Mouse (Mus musculus): ENCODE results near the gene Bmpr1a. TPM values are rescaled to one million over a fixed set of nuclear protein-coding genes. Genes with fewer than 3 reads are reported as not detected.

Gene Bmpr1a
- 10 to 100 TPM; 49.1 to 65.5 TPM for total RNA-seq (2021)
- long read RNA-seq, experiment 1, full-length matches to known transcripts = 12 of 17 reads
- long read RNA-seq, experiment 1, partial matches to known transcripts = 1 of 17 reads
- long read RNA-seq, experiment 1, other reads (novel, unspliced or antisense) = 4 of 17 reads
- long read RNA-seq, experiment 2, full-length matches to known transcripts = 30 of 53 reads
- long read RNA-seq, experiment 2, partial matches to known transcripts = 3 of 53 reads
- long read RNA-seq, experiment 2, other reads (novel, unspliced or antisense) = 20 of 53 reads

DNA sequence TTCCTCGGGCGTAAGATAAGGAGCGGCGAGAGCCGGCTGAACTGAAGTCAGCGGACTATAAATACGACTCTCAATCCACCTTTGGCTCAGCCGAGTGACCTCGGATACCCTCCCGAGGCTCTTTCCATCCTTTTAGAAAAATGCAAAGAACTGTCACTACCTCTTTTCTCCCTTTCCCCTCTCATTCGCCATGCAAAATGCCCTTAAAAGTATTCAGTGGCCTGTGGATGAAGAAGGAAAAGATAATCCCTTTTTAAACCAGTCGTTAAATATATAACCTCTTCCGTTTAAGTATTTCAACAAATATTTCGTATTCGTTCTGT lies at the start of gene Bmpr1a:
Gene Bmpr1a (minus strand): TSS at position 17 of the 323 bp plus-strand sequence.
- no peak for DNase-seq (ENCODE audit: low spot score in 2 of 2)

DNA sequence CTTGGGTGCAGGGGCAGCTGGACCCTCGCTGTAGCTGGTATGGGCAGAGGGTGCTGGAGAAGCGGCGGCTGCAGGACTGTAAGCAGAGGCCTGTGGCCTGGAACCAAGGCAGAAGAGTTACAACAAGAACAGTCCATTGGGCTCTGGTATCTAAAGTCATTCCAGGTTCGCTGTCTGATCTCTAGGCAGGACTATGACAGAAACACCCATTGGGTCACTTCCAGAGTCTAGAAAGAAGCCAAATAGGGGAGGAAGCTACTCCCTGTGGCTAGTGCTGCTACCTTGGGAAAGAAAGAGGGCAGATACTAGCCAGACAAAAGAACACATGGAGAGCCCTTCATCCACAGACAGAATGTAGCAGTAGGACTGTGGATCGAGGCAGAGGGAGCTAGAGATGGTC lies 49.1 kb upstream of the Bmpr1a start:
- no peak for DNase-seq (ENCODE audit: low spot score in 2 of 2)

DNA sequence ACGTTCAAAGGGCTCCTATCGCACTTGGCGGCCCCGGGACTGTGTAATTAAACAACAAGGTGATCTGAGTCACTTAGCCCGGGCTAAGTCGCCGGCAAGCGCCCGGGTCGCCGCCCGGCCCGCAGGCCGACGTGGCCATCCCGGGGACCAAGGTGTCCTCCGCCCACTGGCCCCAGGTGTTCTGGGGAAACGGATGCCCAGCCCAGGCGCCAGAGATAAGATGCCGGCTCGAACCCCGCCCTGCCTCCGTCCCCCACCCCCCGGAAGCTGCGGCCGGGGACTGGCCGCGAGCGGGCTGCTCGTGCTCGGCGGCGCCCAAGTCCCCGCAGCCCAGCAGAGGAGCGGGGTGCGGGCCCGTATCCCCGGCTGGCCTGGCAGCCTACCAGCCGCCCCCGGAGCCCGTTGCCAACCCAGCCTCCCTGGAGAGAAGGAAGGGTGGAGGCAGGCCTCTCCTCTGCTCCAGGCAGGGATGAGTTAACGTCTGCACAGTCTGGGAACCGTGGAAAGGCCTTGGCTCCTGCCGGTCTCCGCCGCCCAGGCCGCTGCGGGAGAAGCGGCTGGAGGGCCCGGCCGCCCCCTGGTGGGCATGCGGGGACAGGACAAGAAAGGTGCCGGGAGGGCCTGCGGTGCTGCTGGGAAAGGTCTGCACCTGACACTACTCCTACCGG lies 46.0 kb upstream of the Bmpr1a start:
- DNase-seq (ENCODE audit: low spot score in 2 of 2) = peak; percentile 78 to 82

DNA sequence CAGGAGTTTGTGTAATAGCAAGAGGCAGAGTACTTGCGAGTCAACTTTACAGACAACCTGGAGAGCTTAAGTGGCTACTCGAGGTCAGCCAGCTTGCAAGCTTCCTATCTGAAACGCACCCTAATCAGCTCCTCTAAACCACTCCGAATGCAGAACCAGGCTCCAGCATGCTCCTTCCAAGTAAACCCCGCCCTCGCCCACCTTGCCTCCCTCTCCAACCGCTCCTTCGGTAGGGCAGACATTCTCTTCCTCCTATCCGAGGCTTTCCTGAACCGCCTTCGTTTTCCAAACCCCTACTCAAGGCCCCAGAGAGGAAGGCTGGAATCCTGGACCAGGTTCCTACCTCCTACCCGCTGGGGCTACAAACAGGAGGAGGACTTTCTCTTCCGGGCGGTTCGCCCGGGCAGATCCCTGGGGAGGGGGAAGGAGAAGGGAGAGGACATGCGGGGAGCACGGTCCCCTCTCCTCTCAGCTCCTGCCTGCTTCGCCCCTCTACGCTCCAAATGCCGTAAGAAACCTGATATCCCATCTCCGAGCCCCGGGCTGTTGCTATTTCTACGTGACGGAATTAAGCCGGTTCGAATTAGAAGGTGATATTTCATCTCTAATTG lies 45.4 kb upstream of the Bmpr1a start:
- peak; percentile 41 to 56 for DNase-seq (ENCODE audit: low spot score in 2 of 2)

DNA sequence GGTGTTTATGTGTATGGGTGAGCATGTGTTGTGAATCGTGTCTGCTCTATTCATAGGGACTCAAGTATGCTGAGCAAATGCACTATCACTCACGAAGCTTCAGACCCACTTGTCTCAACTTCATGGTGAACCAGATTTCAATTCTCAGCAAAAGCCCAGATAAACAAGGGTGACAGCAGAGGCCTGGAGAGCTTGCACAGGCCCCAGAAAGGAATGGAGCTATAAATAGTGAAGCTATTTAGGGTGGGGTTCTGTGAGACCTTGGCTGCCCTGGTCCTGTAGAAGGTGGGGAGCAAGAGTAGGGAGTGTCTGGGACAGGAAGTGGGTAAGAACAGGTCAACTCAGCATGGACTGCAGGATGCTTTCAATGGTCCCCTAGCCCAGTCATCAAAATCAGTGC lies 41.4 kb upstream of the Bmpr1a start:
- DNase-seq (ENCODE audit: low spot score in 2 of 2) = no peak

DNA sequence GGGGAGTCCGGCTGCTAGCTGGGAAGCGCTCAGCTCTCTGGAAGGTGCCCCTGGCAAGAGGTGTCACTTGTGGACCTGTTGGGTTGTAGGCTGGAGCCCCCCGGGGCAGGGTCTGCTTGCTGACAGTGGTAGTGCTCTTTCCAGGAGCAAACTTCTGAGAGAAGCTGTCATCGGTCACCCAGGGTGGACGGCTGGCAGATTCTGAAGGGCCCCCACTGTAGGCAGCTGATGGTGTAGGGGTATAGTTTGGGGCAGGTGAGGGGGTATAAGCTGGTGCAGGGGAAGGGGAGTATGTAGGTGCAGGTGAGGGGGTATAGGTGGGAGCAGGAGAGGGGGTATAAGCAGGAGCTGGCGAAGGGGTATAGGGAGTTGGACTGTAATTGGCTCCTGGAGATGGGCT lies 40.9 kb upstream of the Bmpr1a start:
- no peak for DNase-seq (ENCODE audit: low spot score in 2 of 2)

DNA sequence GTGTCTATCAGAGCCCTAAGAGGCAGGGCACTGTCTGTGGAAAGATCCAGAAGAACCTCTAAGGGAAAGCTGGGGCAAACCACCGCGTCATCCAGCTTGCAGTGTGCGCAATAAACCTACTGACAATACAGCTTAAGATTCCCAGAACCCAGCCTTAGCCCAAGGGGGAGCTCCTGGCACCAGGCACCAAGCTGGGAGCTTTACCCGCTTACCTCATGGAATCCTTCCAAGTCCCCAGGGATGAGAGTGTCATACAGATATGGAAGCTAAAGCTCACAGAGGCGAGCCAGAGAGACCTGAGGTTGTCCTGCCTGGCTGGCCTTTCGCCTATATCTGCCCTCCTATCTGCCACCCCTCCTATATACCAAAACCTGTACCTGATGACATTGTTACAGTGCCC lies 40.5 kb upstream of the Bmpr1a start:
- DNase-seq (ENCODE audit: low spot score in 2 of 2) = no peak

DNA sequence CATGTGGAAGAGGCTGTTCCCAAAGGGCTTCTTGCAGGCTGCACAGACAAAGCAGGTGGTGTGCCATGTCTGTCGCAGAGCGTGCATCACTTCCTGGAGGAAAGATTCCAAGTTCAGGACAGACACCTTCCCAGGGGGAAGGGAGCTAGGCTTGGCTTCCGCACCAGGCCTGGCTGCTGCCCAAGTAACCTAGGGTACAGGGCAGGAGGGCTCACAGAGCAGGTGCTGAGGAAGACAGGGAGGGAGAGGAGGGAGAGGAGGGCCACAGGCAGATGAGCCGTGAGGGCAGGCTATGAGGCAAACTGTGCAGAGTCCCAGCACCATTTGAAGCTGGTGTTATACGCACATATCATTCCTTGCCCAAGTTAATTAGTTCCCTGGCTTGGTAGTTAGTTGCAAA lies 38.8 kb upstream of the Bmpr1a start:
- DNase-seq (ENCODE audit: low spot score in 2 of 2) = no peak

DNA sequence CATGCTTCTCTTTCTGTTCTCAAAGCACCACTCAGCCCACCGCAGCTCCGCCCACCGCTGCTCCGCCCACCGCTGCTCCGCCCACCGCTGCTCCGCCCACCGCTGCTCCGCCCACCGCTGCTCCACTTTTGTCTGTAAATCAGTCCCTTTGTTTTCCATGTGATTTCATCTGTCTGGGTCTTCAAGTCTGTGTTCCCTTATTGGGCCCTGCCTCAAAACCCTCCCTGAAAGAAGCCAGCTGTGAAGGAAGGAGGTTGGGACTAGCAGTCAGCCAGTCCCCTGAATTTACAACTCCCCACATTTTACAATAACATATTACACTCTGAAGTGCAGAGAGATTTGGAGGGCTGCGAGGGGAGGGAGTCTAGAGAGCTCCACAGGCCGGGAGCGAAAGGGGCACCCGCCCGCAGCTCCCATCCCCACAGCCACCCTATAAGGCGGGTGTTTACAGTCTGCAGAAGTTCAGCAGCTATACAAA lies 37.6 kb upstream of the Bmpr1a start:
- no peak for DNase-seq (ENCODE audit: low spot score in 2 of 2)

DNA sequence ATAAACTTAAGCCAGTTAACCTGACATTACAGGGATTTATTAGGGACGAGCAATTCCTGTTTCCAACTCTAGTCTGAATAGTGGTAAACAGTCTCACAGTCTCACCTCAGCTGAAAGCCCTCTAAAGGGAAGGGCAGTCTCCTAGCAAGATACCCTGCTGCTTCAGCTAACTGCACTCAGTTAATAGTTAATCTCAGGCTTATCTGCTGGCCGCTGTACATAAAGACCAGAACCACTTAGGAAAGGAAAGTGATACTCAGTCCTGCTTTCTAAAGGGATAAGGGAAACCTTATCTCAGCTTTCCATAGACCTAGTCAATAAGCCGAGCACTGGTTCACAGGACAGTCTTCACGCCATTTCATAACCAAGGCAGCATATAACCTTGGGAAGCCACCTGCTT lies 32.7 kb upstream of the Bmpr1a start:
- DNase-seq (ENCODE audit: low spot score in 2 of 2) = no peak

DNA sequence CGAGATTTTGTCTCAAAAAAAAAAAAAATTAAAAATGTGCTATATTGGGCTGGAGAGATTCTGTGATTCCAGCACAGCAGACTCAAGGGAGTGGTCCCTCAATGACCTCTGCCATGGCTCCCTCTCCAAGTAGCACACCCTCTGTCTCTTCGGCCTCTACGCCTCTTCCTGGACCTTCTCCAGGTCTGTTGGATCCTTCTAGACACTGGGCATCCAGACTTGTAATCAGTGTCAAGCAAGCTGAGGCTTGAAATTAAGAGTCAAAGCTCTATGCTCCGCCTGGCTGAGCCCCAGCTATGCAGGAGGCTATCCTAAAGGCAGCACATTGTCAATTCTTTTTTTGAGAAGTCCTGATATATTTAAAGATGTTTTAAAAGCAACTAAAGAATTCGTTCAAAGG lies 30.4 kb upstream of the Bmpr1a start:
- no peak for DNase-seq (ENCODE audit: low spot score in 2 of 2)

DNA sequence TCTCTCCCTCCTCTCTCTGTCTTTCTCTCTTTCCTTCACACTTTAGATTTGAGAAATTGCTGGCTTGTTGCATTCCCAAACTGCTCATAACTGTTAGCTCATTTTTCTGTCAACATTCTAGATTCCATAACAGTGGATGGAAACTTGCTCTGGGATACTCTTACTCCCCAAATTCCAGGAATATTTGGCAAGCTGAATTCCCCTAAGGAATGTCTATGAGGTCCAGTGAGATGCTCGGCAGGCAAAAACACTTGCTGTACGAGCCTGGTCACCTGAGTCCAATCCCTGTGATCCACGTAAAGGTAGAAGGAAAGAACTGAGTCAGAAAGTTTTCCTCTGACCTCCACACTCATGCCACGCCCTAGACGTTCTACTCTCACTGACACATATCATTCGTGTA lies 29.4 kb upstream of the Bmpr1a start:
- no peak for DNase-seq (ENCODE audit: low spot score in 2 of 2)

DNA sequence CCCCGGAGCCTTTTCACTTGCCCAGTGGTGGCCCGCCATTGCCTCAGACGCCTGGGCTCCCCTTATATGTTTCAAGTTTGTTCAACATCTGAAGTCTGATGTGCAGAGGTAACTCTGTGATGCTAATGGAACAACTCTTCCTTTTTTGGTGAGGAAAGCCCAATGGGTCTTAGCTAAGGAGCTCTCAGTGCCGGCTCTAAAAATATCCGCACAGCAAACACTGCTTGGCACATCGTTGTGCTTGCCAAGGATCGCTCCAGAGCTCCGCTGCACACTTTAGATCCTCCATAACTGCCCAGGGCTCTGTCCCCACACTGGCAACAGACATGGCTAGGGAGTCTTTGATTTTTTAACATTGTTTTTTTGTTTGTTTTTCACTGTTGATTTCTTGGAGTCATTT lies 25.7 kb upstream of the Bmpr1a start:
- no peak for DNase-seq (ENCODE audit: low spot score in 2 of 2)

DNA sequence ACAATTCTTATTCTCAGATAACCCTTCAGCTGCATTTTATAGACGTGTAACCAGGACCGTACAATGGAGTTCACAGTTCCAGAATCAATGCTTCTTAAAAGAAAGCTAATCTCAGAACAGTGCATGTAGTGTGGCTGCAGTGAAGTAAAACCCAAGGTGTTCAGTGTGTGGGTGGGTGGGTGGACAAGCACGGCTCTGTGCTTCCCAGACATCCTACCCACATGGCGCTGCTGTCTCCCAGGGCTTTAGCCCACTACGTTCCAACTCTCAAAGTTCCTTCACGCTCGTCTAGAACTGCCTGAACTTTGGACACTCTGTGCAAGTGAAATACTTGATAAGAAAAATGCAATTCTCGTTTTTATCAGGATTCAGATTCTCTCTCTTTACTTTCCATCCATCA lies 19.6 kb upstream of the Bmpr1a start, which contains the start of gene 9230112D13Rik:
Gene 9230112D13Rik (minus strand): TSS at position 101 of the 400 bp plus-strand sequence.
- DNase-seq (ENCODE audit: low spot score in 2 of 2) = no peak

DNA sequence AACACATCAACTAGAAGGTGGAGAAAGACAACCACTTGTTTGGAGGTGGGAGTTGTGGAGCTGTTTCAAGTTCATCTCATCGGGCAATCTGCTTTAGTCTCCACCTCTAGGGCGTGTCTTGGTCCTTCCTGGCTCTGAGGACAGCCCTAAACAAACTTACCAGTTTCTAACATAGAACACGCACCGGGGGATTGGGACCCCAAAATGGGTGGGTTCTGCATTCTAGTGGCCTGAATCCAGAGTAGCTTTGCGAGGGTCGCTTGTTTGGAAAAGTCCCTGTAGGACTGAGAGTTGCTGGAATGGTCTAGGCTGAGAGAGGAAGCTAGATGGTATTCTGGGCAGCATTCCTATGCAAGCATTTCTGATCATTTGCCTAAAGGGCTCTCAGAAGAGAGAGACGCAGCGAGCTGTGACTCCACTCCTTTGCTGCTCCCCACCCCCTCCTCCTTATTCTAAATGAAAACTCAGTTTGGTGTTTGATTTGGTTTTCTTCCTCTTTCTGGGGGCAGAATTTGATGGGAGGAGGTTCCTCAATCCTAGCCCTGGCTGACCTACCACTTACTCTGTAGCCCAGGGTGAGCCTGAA lies 14.9 kb upstream of the Bmpr1a start:
- no peak for DNase-seq (ENCODE audit: low spot score in 2 of 2)

DNA sequence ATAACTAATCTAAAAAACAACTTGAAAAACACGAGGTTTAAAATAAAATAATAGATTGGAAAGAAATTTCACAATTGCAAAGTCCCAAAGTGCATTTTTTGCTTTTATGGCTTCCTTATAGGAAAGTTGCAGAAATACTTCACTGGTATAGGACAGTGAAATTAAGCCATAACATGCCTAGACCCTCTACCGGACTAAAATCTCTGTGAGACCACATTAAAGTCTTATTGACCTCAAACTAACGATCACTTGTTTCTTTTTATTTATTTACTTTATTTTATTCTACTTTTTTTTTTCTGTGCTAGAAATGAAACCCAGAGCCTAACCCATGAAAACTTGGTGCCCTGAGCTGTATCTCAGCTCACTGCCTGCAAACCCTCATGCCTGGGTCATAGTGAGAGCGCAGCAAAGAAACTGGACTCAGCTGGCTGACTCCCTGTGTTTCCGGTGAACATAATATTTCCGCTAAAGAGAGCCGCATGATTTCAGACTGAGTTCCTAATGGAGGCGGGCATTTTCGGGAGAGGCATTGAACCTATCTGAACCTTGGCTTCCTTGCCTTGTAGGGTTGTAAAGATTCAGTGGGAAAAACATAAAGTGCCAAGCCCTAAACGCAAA lies 13.9 kb upstream of the Bmpr1a start:
- no peak for DNase-seq (ENCODE audit: low spot score in 2 of 2)

DNA sequence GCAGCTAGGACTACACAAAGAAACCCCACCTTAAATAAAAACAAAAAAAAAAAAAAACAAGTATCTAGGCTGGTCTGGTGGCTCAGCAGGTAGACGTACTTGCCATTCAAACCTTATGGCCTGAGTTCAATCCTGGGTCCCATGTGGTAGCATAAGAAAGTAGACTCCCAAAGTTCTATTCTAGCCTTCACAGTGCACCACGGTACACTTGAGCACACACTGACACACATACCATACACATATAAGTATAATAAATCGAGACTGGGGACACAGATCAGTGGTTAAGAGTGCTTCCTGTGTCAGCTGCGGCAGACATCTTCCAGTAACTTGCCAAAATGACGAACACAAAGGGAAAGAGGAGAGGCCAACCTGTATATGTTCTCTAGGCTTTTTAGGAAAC lies 12.7 kb upstream of the Bmpr1a start:
- DNase-seq (ENCODE audit: low spot score in 2 of 2) = no peak

DNA sequence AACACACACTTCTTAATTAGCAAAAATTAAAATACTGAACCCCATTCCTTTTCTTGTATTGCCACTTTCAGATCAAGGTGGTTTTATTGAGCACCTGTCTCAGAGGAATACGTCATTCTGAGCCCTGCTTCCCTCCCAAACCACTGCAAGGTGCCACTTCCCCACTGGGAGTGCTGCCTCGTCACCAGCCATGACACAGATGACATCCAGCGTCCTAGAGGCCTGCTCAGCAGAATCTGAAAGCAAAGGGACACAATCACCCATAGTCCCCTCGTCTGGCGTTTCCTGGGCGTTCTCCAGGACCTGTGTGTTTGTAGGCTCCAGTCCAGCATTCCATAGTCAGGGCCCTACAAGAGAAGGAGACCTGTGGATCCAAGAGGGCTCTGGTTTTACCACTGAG lies 11.0 kb upstream of the Bmpr1a start:
- DNase-seq (ENCODE audit: low spot score in 2 of 2) = no peak

DNA sequence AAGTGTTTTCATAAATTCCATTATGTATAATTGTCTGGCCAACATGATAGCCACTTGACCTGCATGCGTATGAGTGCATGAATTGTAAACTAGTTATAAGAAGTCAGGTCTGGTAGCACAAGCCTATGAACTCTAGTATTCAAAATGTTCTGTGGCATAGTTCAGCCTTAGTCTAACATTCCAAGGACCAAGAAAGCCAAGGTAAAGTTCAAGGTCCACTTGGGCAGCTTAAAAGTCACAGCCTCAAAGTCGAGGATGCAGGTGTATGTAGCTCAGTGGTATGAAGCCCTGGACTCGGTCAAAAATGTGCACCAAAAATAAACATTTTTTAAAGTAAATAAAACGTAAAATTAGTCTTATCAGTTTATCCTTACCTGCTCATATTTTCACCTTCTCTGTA lies 9.5 kb upstream of the Bmpr1a start:
- DNase-seq (ENCODE audit: low spot score in 2 of 2) = no peak

DNA sequence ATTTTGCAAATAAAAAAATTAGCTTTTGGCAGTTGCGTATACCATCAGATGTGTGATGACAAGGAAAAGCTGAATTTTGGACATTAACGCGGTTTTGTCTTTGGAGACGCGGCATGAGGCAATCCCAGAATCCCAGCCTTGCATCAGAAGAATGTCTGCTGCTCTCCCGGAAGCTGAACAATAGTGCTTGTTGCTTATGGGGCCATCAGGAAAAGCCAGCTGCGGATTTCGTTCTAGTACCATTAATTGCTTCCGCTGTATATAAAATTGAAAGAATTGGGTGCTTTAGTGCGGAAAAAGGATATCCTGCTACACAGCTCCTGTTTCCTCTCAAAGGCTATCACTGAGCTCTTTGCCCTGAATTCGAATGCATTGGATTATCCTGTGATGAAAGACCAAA lies 8.8 kb upstream of the Bmpr1a start:
- no peak for DNase-seq (ENCODE audit: low spot score in 2 of 2)

DNA sequence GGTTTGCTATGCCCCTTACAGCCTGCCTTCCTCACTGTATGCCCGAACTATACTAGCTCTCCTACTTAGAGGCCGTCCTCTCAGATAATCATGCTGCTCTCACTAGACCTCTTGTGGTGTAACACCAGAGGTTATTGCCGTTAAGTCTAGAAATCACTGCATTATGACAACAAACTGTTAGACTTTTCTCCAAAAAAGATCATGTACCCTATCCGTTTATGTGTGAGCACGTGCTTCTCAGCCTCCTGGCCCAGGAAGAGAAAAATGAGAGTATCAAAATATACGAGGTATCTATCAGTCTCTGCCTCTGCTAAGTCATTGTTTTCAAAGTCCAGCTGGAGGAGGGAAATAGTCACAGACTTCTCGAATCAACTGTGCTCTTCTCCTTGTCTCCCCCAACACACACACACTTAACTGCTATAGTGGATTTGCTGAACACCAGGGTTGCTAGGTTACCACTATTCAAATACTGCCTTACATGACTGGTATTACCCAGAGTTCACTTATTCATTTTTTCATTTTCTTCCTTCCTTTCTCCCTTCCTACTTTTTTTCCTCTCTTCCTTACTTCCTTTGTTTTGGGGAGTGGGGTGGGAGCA lies 5.8 kb upstream of the Bmpr1a start:
- DNase-seq (ENCODE audit: low spot score in 2 of 2) = no peak

All from adrenal gland, adult 18-20 months (tissue).